Mouse (Mus musculus) heart, embryonic 16.5 days (tissue): ENCODE measurements around the gene Dip2b. TPM values are rescaled to one million over a fixed set of nuclear protein-coding genes. Genes with fewer than 3 reads are reported as not detected.

Experiments
- polyA plus RNA-seq: library from polyadenylated mRNA; unstranded; fragments of >200 nt; fragmentation: Nextera tagmentation; extraction: Ambion mirVana; gene quantifications from 2 replicates; pipeline ENCODE4 v1.2.1, GENCODE M21; 2015

Dip2b gene
- polyA plus RNA-seq, 1 experiment from 2014 or later = 14.1 TPM

Other genes with a start within 250 kb of the Dip2b start
- gene Lima1, start 163.2 kb upstream of the Dip2b start, polyA plus RNA-seq = 19.9 TPM in 2 replicates
- 0.02 TPM in 1 of 2 replicates, not detected in the other for gene Fam186a, start 71.6 kb upstream of the Dip2b start, polyA plus RNA-seq
- 28.1 and 28.9 TPM in 2 replicates for gene Larp4, start 68.6 kb upstream of the Dip2b start, polyA plus RNA-seq
- gene Atf1, start 189.2 kb downstream of the Dip2b start, polyA plus RNA-seq = 35.6 and 44.1 TPM in 2 replicates
- gene Tmprss12, start 242.2 kb downstream of the Dip2b start, polyA plus RNA-seq = not detected in 2 replicates